Mouse (Mus musculus) neural tube, embryonic 14.5 days (tissue): ENCODE data around the gene Gm20683. TPM values are rescaled to one million over a fixed set of nuclear protein-coding genes. Genes with fewer than 3 reads are reported as not detected.

Experiments used
- ATAC-seq: fragments of 200-750 bp; cut with Nextera tagmentation; 2 replicates; pipeline ENCODE4 v1.8.0; 2017; ENCODE audit warnings: low read depth, mild to moderate bottlenecking, moderate TSS enrichment, moderate library complexity
- H3K27ac ChIP-seq: fragments of 300-500 bp; sonication (generic); 2 replicates; pipeline ENCODE4 v1.5.1; 2014; ENCODE audit warnings: low read depth, mild to moderate bottlenecking, control low read depth, low read length, moderate library complexity, mixed read lengths
- H3K27me3 ChIP-seq: fragments of 300-500 bp; sonication (generic); 2 replicates; pipeline ENCODE4 v1.6.1; 2014; ENCODE audit warnings: low read length; ENCODE audit not compliant: control insufficient read depth, insufficient read depth
- H3K36me3 ChIP-seq: fragments of 300-500 bp; sonication (generic); 2 replicates; pipeline ENCODE4 v1.6.1; 2014; ENCODE audit warnings: low read length, mixed read lengths; ENCODE audit not compliant: control insufficient read depth, insufficient read depth
- H3K4me1 ChIP-seq: fragments of 300-500 bp; sonication (generic); 2 replicates; pipeline ENCODE4 v1.6.1; 2014; ENCODE audit warnings: low read length; ENCODE audit not compliant: control insufficient read depth, insufficient read depth
- H3K4me2 ChIP-seq: fragments of 300-500 bp; sonication (generic); 2 replicates; pipeline ENCODE4 v1.6.1; 2014; ENCODE audit warnings: mild to moderate bottlenecking, low read depth, low read length, control low read depth
- H3K4me3 ChIP-seq: fragments of 300-500 bp; sonication (generic); 2 replicates; pipeline ENCODE4 v1.5.1; 2014; ENCODE audit warnings: low read depth, low read length, control low read depth, mixed read lengths
- H3K9ac ChIP-seq: fragments of 300-500 bp; sonication (generic); replicated peaks from 2 replicates; pipeline ENCODE4 v1.6.1; 2014; ENCODE audit warnings: low read depth, mild to moderate bottlenecking, control low read depth, low read length, mixed read lengths
- H3K9me3 ChIP-seq: fragments of 300-500 bp; sonication (generic); 2 replicates; pipeline ENCODE4 v1.6.1; 2016; ENCODE audit warnings: low read length; ENCODE audit not compliant: control insufficient read depth
- WGBS: fragments of 180-500 bp; shearing (Covaris S2); extraction: QIAGEN DNeasy Blood & Tissue Kit; methylation state at CpG from one replicate; pipeline ENCODE4 v1.1.7; 2014; 5-methylcytosine and 5-hydroxymethylcytosine counted together
- polyA plus RNA-seq: library from polyadenylated mRNA; unstranded; fragments of >200 nt; fragmentation: Nextera tagmentation; extraction: Ambion mirVana; gene quantifications from 2 replicates; pipeline ENCODE4 v1.2.1, GENCODE M21; 2014

Gene Gm20683
- polyA plus RNA-seq, 1 experiment from 2014 or later: 10.6 TPM

GRCm38 (mm10) chr17:25827546-25828222 lies 13.9 kb downstream of the Gm20683 start:
- H3K9ac ChIP-seq: peak overlapping the region; percentile 37
- 85% methylated on average over 22 of the region's 22 CpGs for WGBS
- no peaks in the 10 kb centered on the region for H3K9me3 ChIP-seq
- H3K27me3 ChIP-seq: no peaks in the 10 kb centered on the region
- H3K4me2 ChIP-seq: peak overlapping the region; percentile 96; the same call in 1 of the 2 replicates
- peaks cover 20% of the 10 kb centered on the region for H3K36me3 ChIP-seq
- no peak for ATAC-seq
- no peak overlapping the region for H3K4me3 ChIP-seq
- H3K4me1 ChIP-seq: peaks cover 54% of the 10 kb centered on the region
- H3K27ac ChIP-seq: no peak overlapping the region

GRCm38 (mm10) chr17:25827011-25827410 lies 14.6 kb downstream of the Gm20683 start:
- peaks cover 20% of the 10 kb centered on the region for H3K36me3 ChIP-seq
- no peaks in the 10 kb centered on the region for H3K27me3 ChIP-seq
- no peak overlapping the region for H3K4me2 ChIP-seq
- ATAC-seq: no peak
- H3K9ac ChIP-seq: no peak overlapping the region
- H3K4me3 ChIP-seq: no peak overlapping the region
- H3K4me1 ChIP-seq: peaks cover 53% of the 10 kb centered on the region
- H3K27ac ChIP-seq: no peak overlapping the region
- H3K9me3 ChIP-seq: no peaks in the 10 kb centered on the region
- 96% methylated on average over 13 of the region's 13 CpGs for WGBS

- ATAC-seq: no peak
- 94% methylated on average over 27 of the region's 27 CpGs for WGBS
- H3K9ac ChIP-seq: no peak overlapping the region
Observed at GRCm38 (mm10) chr17:25825984-25826570, 15.5 kb downstream of the Gm20683 start.

GRCm38 (mm10) chr17:25825311-25825710 lies 16.3 kb downstream of the Gm20683 start:
- H3K27me3 ChIP-seq: no peaks in the 10 kb centered on the region
- no peak overlapping the region for H3K4me3 ChIP-seq
- peaks cover 37% of the 10 kb centered on the region for H3K4me1 ChIP-seq
- 91% methylated on average over 6 of the region's 6 CpGs for WGBS
- H3K4me2 ChIP-seq: no peak overlapping the region
- H3K36me3 ChIP-seq: peaks cover 8% of the 10 kb centered on the region
- no peak for ATAC-seq
- no peak overlapping the region for H3K27ac ChIP-seq
- H3K9ac ChIP-seq: no peak overlapping the region
- no peaks in the 10 kb centered on the region for H3K9me3 ChIP-seq

More at GRCm38 (mm10) chr17:25825984-25826570, 15.5 kb downstream of the Gm20683 start:
- Histone ChIP-seq H3K4me2 (no peak overlapping the region), H3K36me3 (peaks cover 15% of the 10 kb centered on the region), H3K27me3 (no peaks in the 10 kb centered on the region), H3K4me3 (no peak overlapping the region), H3K4me1 (peaks cover 44% of the 10 kb centered on the region), H3K9me3 (no peaks in the 10 kb centered on the region), H3K27ac (no peak overlapping the region)

GRCm38 (mm10) chr17:25824362-25825142 lies 17.0 kb downstream of the Gm20683 start:
- WGBS: 74% methylated on average over 17 of the region's 17 CpGs
- ATAC-seq: no peak
- Histone ChIP-seq H3K4me1 (peaks cover 30% of the 10 kb centered on the region), H3K4me3 (peak overlapping the region; percentile 54), H3K36me3 (peaks cover 10% of the 10 kb centered on the region; the same call in 1 of the 2 replicates), H3K27ac (no peak overlapping the region), H3K4me2 (peak overlapping the region; percentile 99), H3K9me3 (no peaks in the 10 kb centered on the region), H3K27me3 (no peaks in the 10 kb centered on the region), H3K9ac (peak overlapping the region; percentile 63; the same call in 1 of the 2 replicates)

- H3K4me1 ChIP-seq: peaks cover 26% of the 10 kb centered on the region
- peak within 1 kb of the TSS; percentile 53 for H3K27ac ChIP-seq
- WGBS: 0% methylated on average over 18 of the region's 18 CpGs
Observed at GRCm38 (mm10) chr17:25823452-25823851, 18.1 kb downstream of the Gm20683 start, which contains the start of gene Wdr24. Wdr24 (plus strand) TSS chr17:25823627.

GRCm38 (mm10) chr17:25818851-25819780 lies 22.4 kb downstream of the Gm20683 start:
- WGBS: 8% methylated on average over 46 of the region's 46 CpGs
- Histone ChIP-seq H3K9me3 (no peaks in the 10 kb centered on the region), H3K36me3 (peaks cover 21% of the 10 kb centered on the region), H3K4me2 (no peak overlapping the region), H3K27me3 (peaks cover 8% of the 10 kb centered on the region; the same call in 1 of the 2 replicates), H3K27ac (no peak overlapping the region), H3K4me1 (peaks cover 4% of the 10 kb centered on the region), H3K4me3 (no peak overlapping the region), H3K9ac (no peak overlapping the region)
- no peak for ATAC-seq

More at GRCm38 (mm10) chr17:25823452-25823851, 18.1 kb downstream of the Gm20683 start, which contains the start of gene Wdr24:
- Histone ChIP-seq H3K27me3 (0 out of 2 replicates have a peak, but pooled peaks cover under 1% of the 10 kb centered on the region), H3K9ac (peak within 1 kb of the TSS; percentile 63), H3K36me3 (peaks cover 11% of the 10 kb centered on the region; the same call in 1 of the 2 replicates), H3K4me3 (peak within 1 kb of the TSS; percentile 54), H3K4me2 (peak within 1 kb of the TSS; percentile 99), H3K9me3 (no peaks in the 10 kb centered on the region)
- peak; percentile 75 for ATAC-seq

- H3K9me3 ChIP-seq: no peaks in the 10 kb centered on the region
- H3K4me3 ChIP-seq: no peak overlapping the region
- H3K4me1 ChIP-seq: 0 out of 2 replicates have a peak, but pooled peaks cover 8% of the 10 kb centered on the region
- peaks cover 8% of the 10 kb centered on the region; the same call in 1 of the 2 replicates for H3K27me3 ChIP-seq
- no peak overlapping the region for H3K27ac ChIP-seq
- 88% methylated on average over 11 of the region's 11 CpGs for WGBS
- no peak overlapping the region for H3K9ac ChIP-seq
- peaks cover 21% of the 10 kb centered on the region for H3K36me3 ChIP-seq
- ATAC-seq: no peak
- no peak overlapping the region for H3K4me2 ChIP-seq
Observed at GRCm38 (mm10) chr17:25817662-25818061, 23.9 kb downstream of the Gm20683 start.
